Mouse (Mus musculus) thymus, adult 2 months (tissue): ENCODE measurements around the gene Gm49369. TPM values are rescaled to one million over a fixed set of nuclear protein-coding genes. Genes with fewer than 3 reads are reported as not detected.
A peak's percentile ranks its signal among the peaks of the same experiment; 100 is the strongest.
"Not testable (repeated sequence)": the region's sequence is repeated elsewhere in the genome, so short reads cannot be mapped to it uniquely, and the experiment has no call there.

Source experiments
- DNase-seq: peaks from one replicate; pipeline ENCODE4 v3.0.0; 2021
- H3K27ac ChIP-seq: fragments of 200-500 bp; 2 replicates; pipeline ENCODE4 v1.5.1; 2012; ENCODE audit warnings: low read length, control low read depth; ENCODE audit not compliant: control insufficient read depth, insufficient read depth
- H3K27me3 ChIP-seq: fragments of 200-500 bp; 2 replicates; pipeline ENCODE4 v1.6.1; 2012; ENCODE audit warnings: mild to moderate bottlenecking, low read length, moderate library complexity, mixed read lengths; ENCODE audit not compliant: control insufficient read depth, insufficient read depth
- H3K36me3 ChIP-seq: fragments of 200-500 bp; 2 replicates; pipeline ENCODE4 v1.6.1; 2012; ENCODE audit warnings: mild to moderate bottlenecking, low read length, moderate library complexity; ENCODE audit not compliant: control insufficient read depth, insufficient read depth
- H3K4me1 ChIP-seq: fragments of 200-500 bp; replicated peaks from 2 replicates; pipeline ENCODE4 v1.6.1; 2012; ENCODE audit warnings: low read length; ENCODE audit not compliant: control insufficient read depth, insufficient read depth
- H3K4me3 ChIP-seq: fragments of 200-500 bp; 2 replicates; pipeline ENCODE4 v1.5.1; 2012; ENCODE audit warnings: mild to moderate bottlenecking, low read length, control low read depth, moderate library complexity; ENCODE audit not compliant: control insufficient read depth, insufficient read depth
- CTCF ChIP-seq: fragments of 200-500 bp; IDR thresholded peaks from 2 replicates; pipeline ENCODE4 v1.5.1; 2012; ENCODE audit warnings: mild to moderate bottlenecking, control low read depth, low read length, moderate library complexity, borderline replicate concordance; ENCODE audit not compliant: control insufficient read depth, poor library complexity, insufficient read depth; ENCODE audit errors: extremely low read depth
- POLR2A ChIP-seq: fragments of 200-500 bp; IDR thresholded peaks from 2 replicates; pipeline ENCODE4 v1.6.1; 2012; ENCODE audit warnings: mild to moderate bottlenecking, low read length, control low read depth, moderate library complexity; ENCODE audit not compliant: control insufficient read depth, poor library complexity, insufficient read depth; ENCODE audit errors: extremely low read depth
- WGBS: fragments of 180-500 bp; shearing (Covaris S2); methylation state at CpG from one replicate; pipeline ENCODE4 v1.1.7; 2018; 5-methylcytosine and 5-hydroxymethylcytosine counted together
- polyA plus RNA-seq: library from polyadenylated mRNA; depleted of rRNA; stranded (reverse); fragments of >200 nt; gene quantifications from 2 replicates; pipeline ENCODE4 v1.2.3, GENCODE M21; 2012

Gene Gm49369
- polyA plus RNA-seq, 1 experiment, result 0.23 TPM

GRCm38 (mm10) chr7:142407935-142408334 lies 25.5 kb upstream of the Gm49369 start:
- H3K27ac ChIP-seq, result no peak overlapping the region
- no peaks in the 10 kb centered on the region for H3K27me3 ChIP-seq
- DNase-seq, result peak; percentile 49
- TF ChIP-seq CTCF (no peak), POLR2A (no peak)
- WGBS, result 47% methylated on average over 4 of the region's 4 CpGs
- no peak overlapping the region for H3K4me3 ChIP-seq
- no peaks in the 10 kb centered on the region for H3K36me3 ChIP-seq
- H3K4me1 ChIP-seq, result peaks cover 8% of the 10 kb centered on the region

- not testable (repeated sequence) for H3K4me1 ChIP-seq, H3K4me3 ChIP-seq, H3K27ac ChIP-seq, H3K27me3 ChIP-seq, H3K36me3 ChIP-seq, DNase-seq
- 95% methylated on average over 5 of the region's 5 CpGs for WGBS
Measured at GRCm38 (mm10) chr7:142405134-142405533, 22.7 kb upstream of the Gm49369 start.

- H3K4me1 ChIP-seq, result peaks cover 12% of the 10 kb centered on the region
- TF ChIP-seq CTCF (no peak), POLR2A (no peak)
- no peak overlapping the region for H3K27ac ChIP-seq
Measured at GRCm38 (mm10) chr7:142403591-142403990, 21.1 kb upstream of the Gm49369 start.

GRCm38 (mm10) chr7:142400750-142401142 lies 18.3 kb upstream of the Gm49369 start:
- Histone ChIP-seq H3K27ac (no peak overlapping the region), H3K4me3 (no peak overlapping the region), H3K27me3 (no peaks in the 10 kb centered on the region), H3K4me1 (peaks cover 12% of the 10 kb centered on the region), H3K36me3 (no peaks in the 10 kb centered on the region)
- no peak for TF ChIP-seq POLR2A
- no peak for DNase-seq
- 92% methylated on average over 7 of the region's 7 CpGs for WGBS

More at GRCm38 (mm10) chr7:142403591-142403990, 21.1 kb upstream of the Gm49369 start:
- Histone ChIP-seq H3K27me3 (no peaks in the 10 kb centered on the region), H3K36me3 (no peaks in the 10 kb centered on the region), H3K4me3 (no peak overlapping the region)
- peak; percentile 30 for DNase-seq
- WGBS, result 34% methylated on average over 4 of the region's 4 CpGs

DNA sequence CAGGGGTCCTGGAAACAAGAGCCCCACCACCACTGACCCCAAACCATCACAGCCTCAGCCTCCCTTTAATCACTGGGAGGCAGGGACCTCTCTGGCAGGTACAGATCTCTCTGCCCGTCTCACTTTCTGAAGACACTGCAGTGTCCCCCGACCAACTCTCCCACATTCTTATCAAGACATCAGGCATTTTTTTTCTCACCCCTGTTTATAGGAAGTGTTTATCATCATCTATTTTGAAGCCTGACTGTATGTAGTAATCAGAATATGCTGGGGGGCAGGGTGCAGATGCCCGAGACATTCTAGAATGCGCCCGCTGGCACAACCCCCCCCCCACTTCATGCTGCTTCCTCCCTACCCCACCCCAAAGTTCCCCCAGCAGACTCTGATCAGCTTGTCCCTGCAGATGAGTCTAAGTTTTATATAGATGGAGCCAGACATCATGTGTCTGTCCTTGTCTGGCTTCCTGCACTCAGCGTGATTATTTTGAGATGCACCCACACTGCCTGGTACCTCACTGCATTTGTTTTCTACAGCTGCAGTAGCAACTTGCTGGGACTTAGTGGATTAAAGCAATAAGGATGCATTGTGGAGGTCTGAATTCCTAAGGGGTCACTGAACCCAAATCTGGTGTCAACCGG lies 17.8 kb upstream of the Gm49369 start:
- H3K27ac ChIP-seq, result no peak overlapping the region
- H3K4me3 ChIP-seq, result no peak overlapping the region
- DNase-seq, result no peak
- no peaks in the 10 kb centered on the region for H3K27me3 ChIP-seq
- H3K36me3 ChIP-seq, result no peaks in the 10 kb centered on the region
- 70% methylated on average over 7 of the region's 7 CpGs for WGBS
- TF ChIP-seq CTCF (no peak), POLR2A (no peak)
- peaks cover 12% of the 10 kb centered on the region for H3K4me1 ChIP-seq

GRCm38 (mm10) chr7:142399250-142399649 lies 16.8 kb upstream of the Gm49369 start:
- Histone ChIP-seq H3K4me1 (peaks cover 20% of the 10 kb centered on the region), H3K36me3 (no peaks in the 10 kb centered on the region), H3K27ac (no peak overlapping the region), H3K27me3 (no peaks in the 10 kb centered on the region), H3K4me3 (no peak overlapping the region)
- DNase-seq, result no peak
- TF ChIP-seq CTCF (no peak), POLR2A (no peak)
- WGBS, result 22% methylated on average over 1 of the region's 1 CpGs

DNA sequence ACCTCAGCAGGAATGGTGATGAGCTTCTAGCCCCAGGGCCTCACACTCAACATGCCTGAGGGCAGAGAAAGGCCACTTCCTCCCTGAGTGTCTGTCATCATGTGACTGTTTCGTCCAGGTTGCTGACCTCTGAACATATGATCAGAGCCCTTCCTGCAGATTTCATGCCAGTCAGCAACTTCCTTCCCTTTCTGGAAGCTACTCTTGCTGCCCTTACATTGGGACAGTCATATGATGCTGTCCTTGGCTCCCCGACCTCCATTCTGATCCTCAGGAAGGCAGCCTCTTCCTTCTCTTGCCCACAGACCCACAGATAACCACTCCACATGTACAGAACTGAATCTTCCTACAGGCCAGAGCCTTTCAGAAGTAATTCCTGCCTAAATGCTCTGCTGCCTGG lies 15.6 kb upstream of the Gm49369 start:
- DNase-seq, result no peak
- Histone ChIP-seq H3K36me3 (no peaks in the 10 kb centered on the region), H3K4me3 (no peak overlapping the region), H3K27me3 (no peaks in the 10 kb centered on the region), H3K27ac (no peak overlapping the region), H3K4me1 (peaks cover 18% of the 10 kb centered on the region)
- TF ChIP-seq CTCF (no peak), POLR2A (no peak)
- WGBS, result 52% methylated on average over 2 of the region's 2 CpGs
